ENCODE assay signal across 18 mouse cellular contexts in genomic region chr3:51386441-51387133, GRCm38 (mm10). TPM values are rescaled to one million over a fixed set of nuclear protein-coding genes. Genes with fewer than 3 reads are reported as not detected.
DNase-seq lines count a peak whose midpoint lies in the region; ATAC-seq and TF ChIP-seq lines count a peak whose summit lies in the region.
"Had no signal": no experiment of that assay in that cellular context is flagged by ENCODE, and none has a peak within 500 bp of the region (broad histone marks: within the 10 kb centered on the region; RNA-seq: fewer than 3 reads in every experiment).

No protein-coding gene starts in this region.

- 46% methylated on average over 12 of the region's 12 CpGs for WGBS in hindbrain, embryonic 16.5 days
- WGBS in hindbrain, embryonic 11.5 days, result 50% methylated on average over 12 of the region's 12 CpGs
- WGBS in midbrain, postnatal 0 days, result 43% methylated on average over 12 of the region's 12 CpGs

- DNase-seq in hindbrain, embryonic 11.5 days (ENCODE audit: low spot score), result no peak
- DNase-seq in Muller cell, postnatal 12 days (ENCODE audit: inconsistent ontology term), result peak; percentile 86
- DNase-seq in gastrocnemius, postnatal 10 days, result peak; percentile 56
- DNase-seq in midbrain, postnatal 0 days (ENCODE audit: low spot score), result peak; percentile 53
- DNase-seq in lung, postnatal 25 days (ENCODE audit: low spot score), result no peak
- DNase-seq in left cerebral cortex, adult 11 months (ENCODE audit: low spot score), result no peak
- DNase-seq in kidney, adult 9 months, result no peak
- DNase-seq: cerebellum, adult 2 months; kidney, postnatal 14 days; liver, postnatal 0 days; right cerebral cortex, adult 18-20 months had no signal

- peak; percentile 29; the same call in 1 of the 2 replicates for ATAC-seq in hindbrain, embryonic 16.5 days
- no peak for ATAC-seq in hindbrain, embryonic 11.5 days (ENCODE audit: low FRiP score)
- ATAC-seq in midbrain, postnatal 0 days (ENCODE audit: low FRiP score), result no peak
- ATAC-seq: forebrain, embryonic 13.5 days; liver, postnatal 0 days had no signal

- no peak overlapping the region for H3K9ac ChIP-seq in hindbrain, embryonic 16.5 days (ENCODE audit: low read depth, low read length)
- no peak overlapping the region for H3K9ac ChIP-seq in hindbrain, embryonic 11.5 days (ENCODE audit: low read depth, low read length)
- H3K9ac ChIP-seq in midbrain, postnatal 0 days (replicated peaks; ENCODE audit: low read length, poor library complexity, severe bottlenecking), result no peak overlapping the region
- H3K9ac ChIP-seq: embryonic facial prominence, embryonic 12.5 days; forebrain, embryonic 13.5 days; heart, embryonic 13.5 days; liver, postnatal 0 days; neural tube, embryonic 12.5 days had no signal

- H3K36me3 ChIP-seq in hindbrain, embryonic 16.5 days (ENCODE audit: control insufficient read depth, insufficient read depth, low read length), result no peaks in the 10 kb centered on the region
- H3K36me3 ChIP-seq in hindbrain, embryonic 11.5 days (ENCODE audit: control insufficient read depth, insufficient read depth, low read length), result no peaks in the 10 kb centered on the region
- H3K36me3 ChIP-seq in midbrain, postnatal 0 days (ENCODE audit: insufficient read depth, low read length), result no peaks in the 10 kb centered on the region
- H3K36me3 ChIP-seq: embryonic facial prominence, embryonic 12.5 days; heart, embryonic 13.5 days; neural tube, embryonic 12.5 days had no signal

- peaks cover 5% of the 10 kb centered on the region for H3K4me1 ChIP-seq in hindbrain, embryonic 16.5 days (ENCODE audit: control insufficient read depth, insufficient read depth, low read depth, low read length)
- 0 out of 2 replicates have a peak, but pooled peaks cover 3% of the 10 kb centered on the region for H3K4me1 ChIP-seq in hindbrain, embryonic 11.5 days (replicated peaks; ENCODE audit: control insufficient read depth, insufficient read depth, low read length)
- H3K4me1 ChIP-seq in midbrain, postnatal 0 days (ENCODE audit: insufficient read depth, low read length), result peaks cover 3% of the 10 kb centered on the region; the same call in 1 of the 2 replicates

- no peak for TF ChIP-seq CTCF in midbrain, postnatal 0 days (IDR thresholded peaks at IDR 0.05)

- H3K4me3 ChIP-seq in hindbrain, embryonic 16.5 days (ENCODE audit: low read length), result no peak overlapping the region
- no peak overlapping the region for H3K4me3 ChIP-seq in hindbrain, embryonic 11.5 days (ENCODE audit: low read depth, low read length)
- no peak overlapping the region for H3K4me3 ChIP-seq in midbrain, postnatal 0 days (ENCODE audit: low read depth, low read length)
- H3K4me3 ChIP-seq: embryonic facial prominence, embryonic 12.5 days; forebrain, embryonic 13.5 days; heart, embryonic 13.5 days; neural tube, embryonic 12.5 days had no signal

- no peaks in the 10 kb centered on the region; the same call in 1 of the 2 replicates for H3K27me3 ChIP-seq in hindbrain, embryonic 16.5 days (replicated peaks; ENCODE audit: control insufficient read depth, insufficient read depth, low read length)
- H3K27me3 ChIP-seq in hindbrain, embryonic 11.5 days (ENCODE audit: control insufficient read depth, insufficient read depth, low read length), result no peaks in the 10 kb centered on the region
- no peaks in the 10 kb centered on the region for H3K27me3 ChIP-seq in midbrain, postnatal 0 days (ENCODE audit: insufficient read depth, low read length)
- H3K27me3 ChIP-seq: heart, embryonic 13.5 days; neural tube, embryonic 12.5 days had no signal

- no peak overlapping the region for H3K4me2 ChIP-seq in hindbrain, embryonic 16.5 days (ENCODE audit: low read length)
- no peak overlapping the region for H3K4me2 ChIP-seq in hindbrain, embryonic 11.5 days (replicated peaks; ENCODE audit: low read depth, low read length)
- H3K4me2 ChIP-seq in midbrain, postnatal 0 days (ENCODE audit: low read depth, low read length, poor library complexity, severe bottlenecking), result no peak overlapping the region
- H3K4me2 ChIP-seq: embryonic facial prominence, embryonic 12.5 days; forebrain, embryonic 13.5 days; heart, embryonic 13.5 days; neural tube, embryonic 12.5 days had no signal

- no peak overlapping the region for H3K27ac ChIP-seq in hindbrain, embryonic 16.5 days (ENCODE audit: low read depth, low read length)
- no peak overlapping the region for H3K27ac ChIP-seq in hindbrain, embryonic 11.5 days (ENCODE audit: low read depth, low read length)
- no peak overlapping the region for H3K27ac ChIP-seq in midbrain, postnatal 0 days (ENCODE audit: low read depth, low read length)
- H3K27ac ChIP-seq: embryonic facial prominence, embryonic 12.5 days; forebrain, embryonic 13.5 days; heart, embryonic 13.5 days; neural tube, embryonic 12.5 days had no signal

- H3K9me3 ChIP-seq in hindbrain, embryonic 16.5 days (ENCODE audit: control insufficient read depth, low read length), result no peaks in the 10 kb centered on the region
- H3K9me3 ChIP-seq in hindbrain, embryonic 11.5 days (ENCODE audit: control insufficient read depth, low read length), result no peaks in the 10 kb centered on the region
- H3K9me3 ChIP-seq in midbrain, postnatal 0 days (ENCODE audit: low read length), result no peaks in the 10 kb centered on the region
- H3K9me3 ChIP-seq: embryonic facial prominence, embryonic 12.5 days; forebrain, embryonic 13.5 days; heart, embryonic 13.5 days; neural tube, embryonic 12.5 days had no signal

RNA-seq across cellular contexts. Expression of gene Mgarp, which starts 10.0 kb away (rescaled TPM):
- 1.8 and 2.2 TPM in 2 replicates for polyA plus RNA-seq in hindbrain, embryonic 16.5 days (2015; fragmentation: Nextera tagmentation; extraction: Ambion mirVana)
- 4.0 and 5.5 TPM in 2 replicates for polyA plus RNA-seq in hindbrain, embryonic 11.5 days (2014; fragmentation: Nextera tagmentation; extraction: Ambion mirVana)
- total RNA-seq in gastrocnemius, postnatal 10 days (2021), result under 1 TPM; 0.43 to 0.63 TPM
- total RNA-seq in midbrain, postnatal 0 days (2014; rRNA removed), result 0.49 TPM in 1 of 2 replicates, not detected in the other
- polyA plus RNA-seq in midbrain, postnatal 0 days (2015; fragmentation: Nextera tagmentation; extraction: Ambion mirVana), result 0.40 and 0.49 TPM in 2 replicates
- total RNA-seq: layer of hippocampus, postnatal 10 days; megakaryocyte, adult 5-6 weeks had no signal

RNA-seq across cellular contexts. Expression of gene Ndufc1, which starts 22.2 kb away (rescaled TPM):
- polyA plus RNA-seq in hindbrain, embryonic 16.5 days (2015; fragmentation: Nextera tagmentation; extraction: Ambion mirVana), result 688 and 807 TPM in 2 replicates
- 714 and 715 TPM in 2 replicates for polyA plus RNA-seq in hindbrain, embryonic 11.5 days (2014; fragmentation: Nextera tagmentation; extraction: Ambion mirVana)
- 100 to 1,000 TPM; 828 to 975 TPM for total RNA-seq in gastrocnemius, postnatal 10 days (2021)
- 31.5 and 36.4 TPM in 2 replicates for total RNA-seq in midbrain, postnatal 0 days (2014; rRNA removed)
- 961 and 994 TPM in 2 replicates for polyA plus RNA-seq in midbrain, postnatal 0 days (2015; fragmentation: Nextera tagmentation; extraction: Ambion mirVana)

RNA-seq across cellular contexts. Expression of gene Naa15, which starts 28.4 kb away (rescaled TPM):
- polyA plus RNA-seq in hindbrain, embryonic 16.5 days (2015; fragmentation: Nextera tagmentation; extraction: Ambion mirVana), result 32.6 and 34.5 TPM in 2 replicates
- polyA plus RNA-seq in hindbrain, embryonic 11.5 days (2014; fragmentation: Nextera tagmentation; extraction: Ambion mirVana), result 56.6 and 59.3 TPM in 2 replicates
- total RNA-seq in gastrocnemius, postnatal 10 days (2021), result 10 to 100 TPM; 48.1 to 52.6 TPM
- total RNA-seq in midbrain, postnatal 0 days (2014; rRNA removed), result 19.5 and 33.8 TPM in 2 replicates
- 26.4 and 29.7 TPM in 2 replicates for polyA plus RNA-seq in midbrain, postnatal 0 days (2015; fragmentation: Nextera tagmentation; extraction: Ambion mirVana)

RNA-seq across cellular contexts. Expression of gene Elf2, which starts 46.1 kb away (rescaled TPM):
- polyA plus RNA-seq in hindbrain, embryonic 16.5 days (2015; fragmentation: Nextera tagmentation; extraction: Ambion mirVana), result 30.2 and 31.4 TPM in 2 replicates
- polyA plus RNA-seq in hindbrain, embryonic 11.5 days (2014; fragmentation: Nextera tagmentation; extraction: Ambion mirVana), result 45.4 and 48.7 TPM in 2 replicates
- total RNA-seq in gastrocnemius, postnatal 10 days (2021), result 10 to 100 TPM; 50.9 to 58.2 TPM
- total RNA-seq in midbrain, postnatal 0 days (2014; rRNA removed), result 38.7 and 45.6 TPM in 2 replicates
- 22.2 and 26.1 TPM in 2 replicates for polyA plus RNA-seq in midbrain, postnatal 0 days (2015; fragmentation: Nextera tagmentation; extraction: Ambion mirVana)

Comparison
In these comparisons a context has a peak if more than half of its experiments do, and no peak if none do; other contexts are left out.
1. DNase-seq: peak in Muller cell, postnatal 12 days (single experiment), gastrocnemius, postnatal 10 days (single experiment) and midbrain, postnatal 0 days (single experiment); none in hindbrain, embryonic 11.5 days (single experiment), lung, postnatal 25 days (single experiment), left cerebral cortex, adult 11 months (single experiment) and kidney, adult 9 months (single experiment).